In the genomic region with DNA sequence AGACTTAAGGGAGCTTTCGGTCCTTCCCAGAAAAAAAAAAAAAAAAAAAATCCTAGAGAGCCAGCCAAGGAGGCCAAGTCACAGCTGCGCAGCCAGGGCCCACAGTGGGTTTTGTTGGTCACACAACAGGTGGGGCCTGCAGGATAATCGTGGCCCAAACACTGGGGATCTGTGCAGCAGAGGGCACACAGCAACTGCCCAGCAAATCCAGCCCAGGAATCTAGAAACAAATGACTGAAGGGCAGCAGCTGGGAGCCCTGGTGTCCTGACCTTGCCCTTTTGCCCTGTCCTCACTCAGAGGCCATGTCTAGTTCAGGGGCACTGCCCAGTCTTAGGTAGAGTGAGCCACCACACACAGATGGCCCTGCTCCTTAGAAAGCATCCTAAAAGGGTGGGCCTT, we compare ENCODE assay signal across 13 mouse cellular contexts. TPM values are rescaled to one million over a fixed set of nuclear protein-coding genes. Genes with fewer than 3 reads are reported as not detected.
DNase-seq lines count a peak whose midpoint lies in the region; ATAC-seq lines count a peak whose summit lies in the region.
"Had no signal": no experiment of that assay in that cellular context is flagged by ENCODE, and none has a peak within 500 bp of the region (broad histone marks: within the 10 kb centered on the region; RNA-seq: fewer than 3 reads in every experiment).

No protein-coding gene starts in this region.

- H3K27me3 ChIP-seq in heart, embryonic 10.5 days (ENCODE audit: insufficient read depth, poor library complexity, severe bottlenecking) = no peaks in the 10 kb centered on the region
- no peaks in the 10 kb centered on the region for H3K27me3 ChIP-seq in kidney, embryonic 16.5 days (ENCODE audit: insufficient read depth, low read length)
- no peaks in the 10 kb centered on the region for H3K27me3 ChIP-seq in embryonic facial prominence, embryonic 13.5 days
- H3K27me3 ChIP-seq in liver, embryonic 13.5 days = no peaks in the 10 kb centered on the region
- H3K27me3 ChIP-seq: limb, embryonic 15.5 days had no signal

- peaks cover 47% of the 10 kb centered on the region for H3K36me3 ChIP-seq in heart, embryonic 10.5 days
- peaks cover 28% of the 10 kb centered on the region for H3K36me3 ChIP-seq in kidney, embryonic 16.5 days (ENCODE audit: insufficient read depth, low read length)
- peaks cover 42% of the 10 kb centered on the region for H3K36me3 ChIP-seq in embryonic facial prominence, embryonic 13.5 days
- peaks cover 49% of the 10 kb centered on the region for H3K36me3 ChIP-seq in liver, embryonic 13.5 days

- H3K4me1 ChIP-seq in heart, embryonic 10.5 days = peaks cover 67% of the 10 kb centered on the region
- peaks cover 49% of the 10 kb centered on the region for H3K4me1 ChIP-seq in kidney, embryonic 16.5 days (ENCODE audit: insufficient read depth, low read length)
- peaks cover 57% of the 10 kb centered on the region for H3K4me1 ChIP-seq in embryonic facial prominence, embryonic 13.5 days
- H3K4me1 ChIP-seq in liver, embryonic 13.5 days (replicated peaks) = peaks cover 62% of the 10 kb centered on the region

- H3K27ac ChIP-seq in heart, embryonic 10.5 days = peak overlapping the region; percentile 42; the same call in 1 of the 2 replicates
- H3K27ac ChIP-seq in kidney, embryonic 16.5 days (ENCODE audit: low read length) = peak overlapping the region; percentile 50; the same call in 1 of the 2 replicates
- no peak overlapping the region for H3K27ac ChIP-seq in embryonic facial prominence, embryonic 13.5 days
- peak overlapping the region; percentile 8; the same call in 1 of the 2 replicates for H3K27ac ChIP-seq in liver, embryonic 13.5 days

- WGBS in heart, embryonic 10.5 days = 97% methylated on average over 3 of the region's 3 CpGs
- WGBS in kidney, embryonic 16.5 days = 92% methylated on average over 3 of the region's 3 CpGs
- WGBS in embryonic facial prominence, embryonic 13.5 days = 89% methylated on average over 3 of the region's 3 CpGs
- WGBS in liver, embryonic 13.5 days (ENCODE audit: insufficient replicate concordance) = 76% methylated on average over 3 of the region's 3 CpGs

- ATAC-seq in kidney, embryonic 16.5 days (ENCODE audit: low FRiP score, low TSS enrichment) = no peak
- ATAC-seq in embryonic facial prominence, embryonic 13.5 days (ENCODE audit: insufficient number of reproducible peaks, insufficient read depth, low FRiP score, low TSS enrichment, low read depth) = no peak
- ATAC-seq in liver, embryonic 13.5 days (ENCODE audit: low read depth) = no peak
- ATAC-seq: midbrain, embryonic 16.5 days had no signal

- no peak for DNase-seq in heart, embryonic 10.5 days (ENCODE audit: low spot score)
- DNase-seq in heart, adult 9 months (ENCODE audit: low spot score in 2 of 2) = no peak
- no peak for DNase-seq in kidney, postnatal 36 days
- DNase-seq in liver, embryonic 13.5 days = no peak
- DNase-seq in thymus, postnatal 14 days = no peak
- DNase-seq: kidney, adult 18-20 months; layer of hippocampus, adult 9-11 months; right cerebral cortex, postnatal 4 days; thymus, postnatal 4 days had no signal

- no peak overlapping the region for H3K9ac ChIP-seq in kidney, embryonic 16.5 days (replicated peaks; ENCODE audit: low read length)
- H3K9ac ChIP-seq in embryonic facial prominence, embryonic 13.5 days = 0 out of 2 replicates have a peak overlapping the region, but pooled peaks have one; percentile 11
- H3K9ac ChIP-seq in liver, embryonic 13.5 days = 0 out of 2 replicates have a peak overlapping the region, but pooled peaks have one; percentile 22
- H3K9ac ChIP-seq: limb, embryonic 15.5 days had no signal

- no peaks in the 10 kb centered on the region for H3K9me3 ChIP-seq in heart, embryonic 10.5 days
- H3K9me3 ChIP-seq in kidney, embryonic 16.5 days (ENCODE audit: low read length) = no peaks in the 10 kb centered on the region
- H3K9me3 ChIP-seq in embryonic facial prominence, embryonic 13.5 days = no peaks in the 10 kb centered on the region
- no peaks in the 10 kb centered on the region for H3K9me3 ChIP-seq in liver, embryonic 13.5 days (replicated peaks)
- H3K9me3 ChIP-seq: limb, embryonic 15.5 days had no signal

- no peak overlapping the region for H3K4me3 ChIP-seq in heart, embryonic 10.5 days
- no peak overlapping the region for H3K4me3 ChIP-seq in kidney, embryonic 16.5 days (ENCODE audit: low read length)
- no peak overlapping the region for H3K4me3 ChIP-seq in embryonic facial prominence, embryonic 13.5 days
- H3K4me3 ChIP-seq in liver, embryonic 13.5 days (replicated peaks) = no peak overlapping the region
- H3K4me3 ChIP-seq: limb, embryonic 15.5 days had no signal

- H3K4me2 ChIP-seq in kidney, embryonic 16.5 days (replicated peaks; ENCODE audit: low read depth, low read length) = no peak overlapping the region
- no peak overlapping the region for H3K4me2 ChIP-seq in embryonic facial prominence, embryonic 13.5 days
- H3K4me2 ChIP-seq in liver, embryonic 13.5 days = no peak overlapping the region
- H3K4me2 ChIP-seq: limb, embryonic 15.5 days had no signal

RNA-seq across cellular contexts. Expression of a gene that starts 5.5 kb away (rescaled TPM):
- polyA plus RNA-seq in heart, embryonic 10.5 days (2016; fragmentation: Nextera tagmentation; extraction: Ambion mirVana) = 43.1 and 54.0 TPM in 2 replicates
- polyA plus RNA-seq in kidney, embryonic 16.5 days (2015; fragmentation: Nextera tagmentation; extraction: Ambion mirVana) = 39.2 and 41.8 TPM in 2 replicates
- 31.8 and 33.7 TPM in 2 replicates for polyA plus RNA-seq in embryonic facial prominence, embryonic 13.5 days (2015; fragmentation: Nextera tagmentation; extraction: Ambion mirVana)
- 6.9 and 8.4 TPM in 2 replicates for polyA plus RNA-seq in liver, embryonic 13.5 days (2015; fragmentation: Nextera tagmentation; extraction: Ambion mirVana)

RNA-seq across cellular contexts. Expression of a gene that starts 29.9 kb away (rescaled TPM):
- 3.4 and 4.8 TPM in 2 replicates for polyA plus RNA-seq in heart, embryonic 10.5 days (2016; fragmentation: Nextera tagmentation; extraction: Ambion mirVana)
- polyA plus RNA-seq in kidney, embryonic 16.5 days (2015; fragmentation: Nextera tagmentation; extraction: Ambion mirVana) = 4.5 and 4.7 TPM in 2 replicates
- polyA plus RNA-seq in embryonic facial prominence, embryonic 13.5 days (2015; fragmentation: Nextera tagmentation; extraction: Ambion mirVana) = 4.4 and 4.9 TPM in 2 replicates
- 5.6 and 6.4 TPM in 2 replicates for polyA plus RNA-seq in liver, embryonic 13.5 days (2015; fragmentation: Nextera tagmentation; extraction: Ambion mirVana)

RNA-seq across cellular contexts. Expression of a gene that starts 41.8 kb away (rescaled TPM):
- polyA plus RNA-seq in heart, embryonic 10.5 days (2016; fragmentation: Nextera tagmentation; extraction: Ambion mirVana) = 9.0 and 15.5 TPM in 2 replicates
- 13.9 and 14.2 TPM in 2 replicates for polyA plus RNA-seq in kidney, embryonic 16.5 days (2015; fragmentation: Nextera tagmentation; extraction: Ambion mirVana)
- polyA plus RNA-seq in embryonic facial prominence, embryonic 13.5 days (2015; fragmentation: Nextera tagmentation; extraction: Ambion mirVana) = 12.3 and 13.2 TPM in 2 replicates
- polyA plus RNA-seq in liver, embryonic 13.5 days (2015; fragmentation: Nextera tagmentation; extraction: Ambion mirVana) = 13.4 and 14.1 TPM in 2 replicates
